Mouse (Mus musculus) intestine, embryonic 14.5 days (tissue): ENCODE results near the gene Ucp2. TPM values are rescaled to one million over a fixed set of nuclear protein-coding genes. Genes with fewer than 3 reads are reported as not detected.
A peak's percentile ranks its signal among the peaks of the same experiment; 100 is the strongest.

Experiments
- ATAC-seq: fragments of 200-750 bp; cut with Nextera tagmentation; replicated peaks from 2 replicates; pipeline ENCODE4 v1.8.0; 2017; ENCODE audit warnings: low read depth, moderate number of reproducible peaks, moderate TSS enrichment, moderate library complexity; ENCODE audit not compliant: low FRiP score, low TSS enrichment
- DNase-seq: peaks from one replicate; pipeline ENCODE4 v3.0.0-alpha.2; 2018; ENCODE audit warnings: low spot score
- H3K27ac ChIP-seq: fragments of 300-500 bp; sonication (generic); 2 replicates; pipeline ENCODE4 v1.5.1; 2014; ENCODE audit warnings: low read depth, mild to moderate bottlenecking, control low read depth
- H3K27me3 ChIP-seq: fragments of 300-500 bp; sonication (generic); replicated peaks from 2 replicates; pipeline ENCODE4 v1.6.1; 2014; ENCODE audit warnings: low read length, control low read depth; ENCODE audit not compliant: control insufficient read depth, insufficient read depth
- H3K36me3 ChIP-seq: fragments of 300-500 bp; sonication (generic); 2 replicates; pipeline ENCODE4 v1.6.1; 2014; ENCODE audit warnings: low read length, control low read depth; ENCODE audit not compliant: control insufficient read depth, insufficient read depth
- H3K4me1 ChIP-seq: fragments of 300-500 bp; sonication (generic); replicated peaks from 2 replicates; pipeline ENCODE4 v1.6.1; 2014; ENCODE audit warnings: low read length, control low read depth, mixed read lengths; ENCODE audit not compliant: control insufficient read depth, insufficient read depth
- H3K4me2 ChIP-seq: fragments of 300-500 bp; sonication (generic); 2 replicates; pipeline ENCODE4 v1.6.1; 2014; ENCODE audit warnings: low read length
- H3K4me3 ChIP-seq: fragments of 300-500 bp; sonication (generic); 2 replicates; pipeline ENCODE4 v1.5.1; 2014; ENCODE audit warnings: low read depth, low read length, control low read depth, mixed read lengths
- H3K9ac ChIP-seq: fragments of 300-500 bp; sonication (generic); 2 replicates; pipeline ENCODE4 v1.6.1; 2014; ENCODE audit warnings: mild to moderate bottlenecking, low read length
- H3K9me3 ChIP-seq: fragments of 300-500 bp; sonication (generic); 2 replicates; pipeline ENCODE4 v1.6.1; 2016; ENCODE audit warnings: low read length, control low read depth; ENCODE audit not compliant: control insufficient read depth
- whole genome bisulfite sequencing: fragments of 180-500 bp; shearing (Covaris S2); extraction: QIAGEN DNeasy Blood & Tissue Kit; methylation state at CpG from one replicate; pipeline ENCODE4 v1.1.7; 2014; 5-methylcytosine and 5-hydroxymethylcytosine counted together
- polyA plus RNA-seq: library from polyadenylated mRNA; unstranded; fragments of >200 nt; fragmentation: Nextera tagmentation; extraction: Ambion mirVana; gene quantifications from 2 replicates; pipeline ENCODE4 v1.2.1, GENCODE M21; 2014

The Ucp2 gene
- polyA plus RNA-seq, 1 experiment from 2014 or later = 179 TPM

DNA sequence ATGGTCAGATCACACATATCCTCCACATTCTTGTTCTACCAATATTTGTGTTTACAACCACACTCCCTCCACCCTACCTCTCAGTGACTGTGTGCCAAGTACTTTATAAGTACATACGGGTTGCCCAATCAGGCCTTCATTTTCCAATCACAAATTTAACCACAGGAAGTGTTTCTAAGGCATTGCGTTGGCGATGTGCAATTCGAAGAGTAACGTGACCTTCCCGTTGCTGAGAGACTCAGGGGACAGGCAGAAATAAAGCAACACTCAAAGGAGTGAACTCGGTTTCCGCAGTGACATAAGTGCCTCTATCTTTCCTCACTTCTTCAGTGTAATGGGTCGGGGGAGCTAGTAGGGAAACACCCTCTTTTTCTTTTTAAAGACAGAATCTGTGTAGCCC, 46.4 kb downstream of the Ucp2 start:
- Histone ChIP-seq H3K4me1 (no peaks in the 10 kb centered on the region; the same call in 1 of the 2 replicates), H3K27me3 (no peaks in the 10 kb centered on the region), H3K27ac (no peak overlapping the region), H3K36me3 (peaks cover 18% of the 10 kb centered on the region), H3K4me2 (no peak overlapping the region), H3K9ac (no peak overlapping the region), H3K4me3 (no peak overlapping the region), H3K9me3 (no peaks in the 10 kb centered on the region)
- WGBS = 94% methylated on average over 9 of the region's 9 CpGs
- DNase-seq (no peak), ATAC-seq (no peak)

DNA sequence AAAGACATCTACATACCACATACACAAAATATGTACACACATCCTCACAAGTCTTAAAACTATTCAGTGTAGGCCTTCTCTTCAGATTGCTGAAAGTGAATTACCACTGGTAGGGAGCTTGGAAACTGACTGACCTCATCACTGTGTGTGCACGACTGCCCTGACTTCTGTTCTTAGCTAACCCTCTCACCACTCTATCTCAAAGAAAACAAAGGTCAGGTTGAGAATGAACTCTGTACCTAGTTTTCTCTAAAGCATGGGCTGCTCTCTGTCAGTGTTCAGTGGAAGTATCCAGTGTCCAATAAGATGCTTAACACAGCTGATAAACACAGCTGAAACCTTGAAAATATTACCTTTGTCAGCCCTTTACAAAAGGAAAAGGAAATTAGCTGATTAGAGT, 51.3 kb downstream of the Ucp2 start:
- Histone ChIP-seq H3K27me3 (no peaks in the 10 kb centered on the region), H3K4me3 (no peak overlapping the region), H3K9me3 (no peaks in the 10 kb centered on the region), H3K4me1 (no peaks in the 10 kb centered on the region), H3K36me3 (peaks cover 34% of the 10 kb centered on the region), H3K4me2 (no peak overlapping the region), H3K27ac (no peak overlapping the region), H3K9ac (no peak overlapping the region)
- 57% methylated on average over 1 of the region's 1 CpGs for WGBS
- DNase-seq = no peak
- peak; percentile 46; the same call in 1 of the 2 replicates for ATAC-seq

DNA sequence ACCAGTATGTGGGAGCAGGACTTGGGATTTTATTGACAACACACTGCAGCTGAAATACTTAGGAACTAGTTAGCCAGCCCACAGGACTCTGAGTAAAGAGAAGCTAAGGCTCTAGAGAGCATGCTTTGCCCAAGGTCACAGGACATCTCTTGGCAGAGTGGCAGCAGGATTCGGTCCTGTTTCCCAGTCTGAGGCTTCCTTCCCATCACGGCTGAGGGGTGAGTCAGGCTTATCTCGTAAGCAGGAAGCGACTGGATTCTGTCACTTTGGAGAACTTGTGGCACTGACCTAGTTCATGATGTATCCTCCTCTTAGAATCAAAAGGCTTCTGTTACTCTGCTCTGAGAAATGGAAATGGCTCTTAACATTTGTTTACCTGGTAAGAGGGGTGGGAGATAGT, 54.5 kb downstream of the Ucp2 start:
- Histone ChIP-seq H3K36me3 (peaks cover 47% of the 10 kb centered on the region), H3K9ac (no peak overlapping the region), H3K9me3 (no peaks in the 10 kb centered on the region), H3K4me3 (no peak overlapping the region), H3K4me1 (no peaks in the 10 kb centered on the region), H3K27me3 (no peaks in the 10 kb centered on the region), H3K27ac (no peak overlapping the region), H3K4me2 (no peak overlapping the region)
- DNase-seq (no peak), ATAC-seq (no peak)
- WGBS = 31% methylated on average over 4 of the region's 4 CpGs

DNA sequence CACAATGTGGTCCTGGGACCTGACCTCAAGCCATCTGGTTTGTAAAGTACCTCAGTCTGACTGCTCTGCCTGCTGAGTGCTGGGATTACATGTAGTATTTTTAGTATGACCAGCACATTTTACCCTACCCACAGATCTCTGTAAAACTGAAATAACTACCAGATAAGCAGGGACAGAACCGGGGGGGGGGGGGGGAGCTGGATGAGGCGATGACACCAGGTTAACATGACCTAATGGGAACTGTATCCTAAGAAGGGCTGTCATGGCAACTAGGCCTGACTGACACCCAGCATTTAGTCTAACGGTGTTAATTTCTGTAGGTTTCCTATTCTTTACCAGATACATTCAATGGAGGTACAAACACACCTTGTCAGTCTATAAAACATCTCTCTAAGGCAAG, 56.7 kb downstream of the Ucp2 start:
- H3K4me1 ChIP-seq = peaks cover 3% of the 10 kb centered on the region; the same call in 1 of the 2 replicates
- H3K4me3 ChIP-seq = no peak overlapping the region
- no peaks in the 10 kb centered on the region for H3K27me3 ChIP-seq
- H3K9me3 ChIP-seq = no peaks in the 10 kb centered on the region
- no peak overlapping the region for H3K27ac ChIP-seq
- WGBS = 97% methylated on average over 3 of the region's 3 CpGs
- H3K9ac ChIP-seq = no peak overlapping the region
- H3K4me2 ChIP-seq = no peak overlapping the region
- no peak for ATAC-seq
- no peak for DNase-seq
- H3K36me3 ChIP-seq = peaks cover 47% of the 10 kb centered on the region

DNA sequence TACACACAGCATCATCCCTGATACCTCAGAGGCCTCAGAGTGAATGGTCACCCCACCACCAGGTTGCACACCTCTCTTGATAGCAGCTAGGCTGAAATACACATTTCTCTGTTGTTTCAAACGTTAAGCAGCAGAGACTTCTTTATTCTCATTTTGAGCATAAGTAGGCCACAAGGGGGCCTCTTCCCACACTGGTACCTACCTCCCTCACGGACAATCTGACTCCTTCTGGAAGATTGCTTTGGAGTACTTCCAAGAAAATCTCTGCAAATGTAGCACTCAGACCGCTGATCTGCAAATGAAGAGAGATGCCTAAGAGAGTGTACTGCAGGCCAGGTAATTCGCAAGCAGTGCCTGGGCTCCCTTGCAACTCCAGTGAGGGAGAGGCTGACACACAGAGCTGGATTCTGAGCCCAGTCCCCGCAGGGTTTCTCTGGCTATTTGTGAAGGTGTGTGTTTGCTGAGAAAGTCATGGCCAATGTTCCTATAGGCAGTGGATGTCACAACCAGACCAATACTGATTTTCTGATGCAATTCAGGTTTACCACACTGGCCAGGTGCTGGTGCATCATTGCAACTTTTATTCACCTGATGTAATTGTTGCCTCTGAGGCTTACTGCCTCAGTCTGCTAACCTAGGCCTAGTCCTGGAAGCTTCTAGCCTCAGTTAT, 57.3 kb downstream of the Ucp2 start:
- 57% methylated on average over 5 of the region's 5 CpGs for WGBS
- ATAC-seq (no peak), DNase-seq (no peak)
- Histone ChIP-seq H3K9ac (no peak overlapping the region), H3K36me3 (peaks cover 47% of the 10 kb centered on the region), H3K4me2 (no peak overlapping the region), H3K4me1 (peaks cover 5% of the 10 kb centered on the region; the same call in 1 of the 2 replicates), H3K27ac (no peak overlapping the region), H3K27me3 (no peaks in the 10 kb centered on the region), H3K9me3 (no peaks in the 10 kb centered on the region), H3K4me3 (no peak overlapping the region)

Other genes with a start within 250 kb of the Ucp2 start
- 4.4 and 5.8 TPM in 2 replicates for gene P4ha3, start 207.8 kb upstream of the Ucp2 start, polyA plus RNA-seq
- gene C2cd3, start 121.1 kb upstream of the Ucp2 start, polyA plus RNA-seq = 23.6 and 25.4 TPM in 2 replicates
- 55.0 and 55.9 TPM in 2 replicates for gene Ppme1, start 121.0 kb upstream of the Ucp2 start, polyA plus RNA-seq
- gene Ucp3, start 20.3 kb upstream of the Ucp2 start, polyA plus RNA-seq = not detected in 2 replicates
- 0.24 and 0.26 TPM in 2 replicates for gene Dnajb13, start 21.6 kb downstream of the Ucp2 start, polyA plus RNA-seq
- 33.8 and 36.9 TPM in 2 replicates for gene Coa4, start 43.7 kb downstream of the Ucp2 start, polyA plus RNA-seq
- 118 and 121 TPM in 2 replicates for gene Rab6a, start 114.1 kb downstream of the Ucp2 start, polyA plus RNA-seq
- gene Mrpl48, start 115.0 kb downstream of the Ucp2 start, polyA plus RNA-seq = 89.4 and 94.6 TPM in 2 replicates
- gene Plekhb1, start 169.1 kb downstream of the Ucp2 start, polyA plus RNA-seq = 16.2 and 19.1 TPM in 2 replicates
- gene Fam168a, start 213.3 kb downstream of the Ucp2 start, polyA plus RNA-seq = 42.9 and 46.1 TPM in 2 replicates